Mouse (Mus musculus) limb, embryonic 10.5 days (tissue): ENCODE data around the gene Dlg2. TPM values are rescaled to one million over a fixed set of nuclear protein-coding genes. Genes with fewer than 3 reads are reported as not detected.
A peak's percentile ranks its signal among the peaks of the same experiment; 100 is the strongest.

Experiments used
- DNase-seq: peaks from one replicate; pipeline ENCODE4 v3.0.0-alpha.2; 2017; ENCODE audit warnings: low spot score
- H3K27ac ChIP-seq: fragments of 300-500 bp; sonication (generic); 2 replicates; pipeline ENCODE4 v1.5.1; 2016; ENCODE audit warnings: mild to moderate bottlenecking
- H3K27me3 ChIP-seq: fragments of 300-500 bp; sonication (generic); 2 replicates; pipeline ENCODE4 v1.6.1; 2016; ENCODE audit warnings: low read depth, mild to moderate bottlenecking; ENCODE audit not compliant: poor library complexity, severe bottlenecking
- H3K36me3 ChIP-seq: fragments of 300-500 bp; sonication (generic); 2 replicates; pipeline ENCODE4 v1.6.1; 2016; ENCODE audit warnings: mild to moderate bottlenecking, moderate library complexity
- H3K4me1 ChIP-seq: fragments of 300-500 bp; sonication (generic); 2 replicates; pipeline ENCODE4 v1.6.1; 2016
- H3K4me3 ChIP-seq: fragments of 300-500 bp; sonication (generic); 2 replicates; pipeline ENCODE4 v1.5.1; 2016; ENCODE audit warnings: mild to moderate bottlenecking, moderate library complexity
- H3K9me3 ChIP-seq: fragments of 300-500 bp; sonication (generic); replicated peaks from 2 replicates; pipeline ENCODE4 v1.6.1; 2016; ENCODE audit warnings: mild to moderate bottlenecking
- WGBS: fragments of 180-500 bp; shearing (Covaris S2); methylation state at CpG from one replicate; pipeline ENCODE4 v1.1.7; 2016; 5-methylcytosine and 5-hydroxymethylcytosine counted together
- polyA plus RNA-seq: library from polyadenylated mRNA; unstranded; fragments of >200 nt; fragmentation: Nextera tagmentation; extraction: Ambion mirVana; gene quantifications from 2 replicates; pipeline ENCODE4 v1.2.1, GENCODE M21; 2016

Gene Dlg2
- polyA plus RNA-seq, 1 experiment from 2014 or later = 0.53 TPM

- no peaks in the 10 kb centered on the region for H3K36me3 ChIP-seq
- no peak for DNase-seq
- H3K4me3 ChIP-seq = no peak overlapping the region
- no peaks in the 10 kb centered on the region for H3K4me1 ChIP-seq
- no peaks in the 10 kb centered on the region for H3K27me3 ChIP-seq
- WGBS = 89% methylated on average over 1 of the region's 1 CpGs
- no peaks in the 10 kb centered on the region for H3K9me3 ChIP-seq
- H3K27ac ChIP-seq = no peak overlapping the region
Measured at GRCm38 (mm10) chr7:91972970-91973369, 1496.5 kb downstream of the Dlg2 start.

GRCm38 (mm10) chr7:92003769-92004455 is 1527.4 kb downstream of the Dlg2 start:
- Histone ChIP-seq H3K4me1 (no peaks in the 10 kb centered on the region), H3K36me3 (no peaks in the 10 kb centered on the region), H3K27me3 (no peaks in the 10 kb centered on the region), H3K4me3 (no peak overlapping the region), H3K27ac (no peak overlapping the region), H3K9me3 (no peaks in the 10 kb centered on the region)
- no peak for DNase-seq
- 91% methylated on average over 5 of the region's 5 CpGs for WGBS

GRCm38 (mm10) chr7:92005681-92006425 is 1529.4 kb downstream of the Dlg2 start:
- no peak for DNase-seq
- no peaks in the 10 kb centered on the region for H3K36me3 ChIP-seq
- H3K27ac ChIP-seq = no peak overlapping the region
- H3K4me1 ChIP-seq = no peaks in the 10 kb centered on the region
- H3K27me3 ChIP-seq = no peaks in the 10 kb centered on the region
- no peaks in the 10 kb centered on the region for H3K9me3 ChIP-seq
- no peak overlapping the region for H3K4me3 ChIP-seq
- WGBS = 84% methylated on average over 4 of the region's 4 CpGs

GRCm38 (mm10) chr7:92008702-92009101 is 1532.2 kb downstream of the Dlg2 start:
- DNase-seq = no peak
- no peaks in the 10 kb centered on the region for H3K9me3 ChIP-seq
- H3K4me1 ChIP-seq = no peaks in the 10 kb centered on the region
- WGBS = 86% methylated on average over 1 of the region's 1 CpGs
- H3K27me3 ChIP-seq = no peaks in the 10 kb centered on the region
- H3K36me3 ChIP-seq = no peaks in the 10 kb centered on the region
- H3K27ac ChIP-seq = no peak overlapping the region
- no peak overlapping the region for H3K4me3 ChIP-seq

- DNase-seq = no peak
- no peaks in the 10 kb centered on the region for H3K9me3 ChIP-seq
- no peak overlapping the region for H3K27ac ChIP-seq
- H3K4me1 ChIP-seq = no peaks in the 10 kb centered on the region
- WGBS = 87% methylated on average over 1 of the region's 1 CpGs
- no peaks in the 10 kb centered on the region for H3K36me3 ChIP-seq
- H3K4me3 ChIP-seq = no peak overlapping the region
- H3K27me3 ChIP-seq = no peaks in the 10 kb centered on the region
Measured at GRCm38 (mm10) chr7:92024928-92025327, 1548.5 kb downstream of the Dlg2 start.

GRCm38 (mm10) chr7:92025465-92026056 is 1549.1 kb downstream of the Dlg2 start:
- H3K36me3 ChIP-seq = no peaks in the 10 kb centered on the region
- DNase-seq = no peak
- H3K4me1 ChIP-seq = no peaks in the 10 kb centered on the region
- WGBS = 80% methylated on average over 2 of the region's 2 CpGs
- no peaks in the 10 kb centered on the region for H3K9me3 ChIP-seq
- no peak overlapping the region for H3K27ac ChIP-seq
- H3K4me3 ChIP-seq = no peak overlapping the region
- no peaks in the 10 kb centered on the region for H3K27me3 ChIP-seq

GRCm38 (mm10) chr7:92027049-92027448 is 1550.6 kb downstream of the Dlg2 start:
- peak; percentile 85 for DNase-seq
- H3K27me3 ChIP-seq = no peaks in the 10 kb centered on the region
- no peak overlapping the region for H3K27ac ChIP-seq
- H3K36me3 ChIP-seq = no peaks in the 10 kb centered on the region
- no peaks in the 10 kb centered on the region for H3K4me1 ChIP-seq
- 44% methylated on average over 7 of the region's 7 CpGs for WGBS
- no peaks in the 10 kb centered on the region for H3K9me3 ChIP-seq
- H3K4me3 ChIP-seq = no peak overlapping the region

- no peaks in the 10 kb centered on the region for H3K4me1 ChIP-seq
- WGBS = 98% methylated on average over 2 of the region's 2 CpGs
- no peak overlapping the region for H3K4me3 ChIP-seq
- DNase-seq = no peak
- no peaks in the 10 kb centered on the region for H3K9me3 ChIP-seq
- H3K36me3 ChIP-seq = no peaks in the 10 kb centered on the region
- no peaks in the 10 kb centered on the region for H3K27me3 ChIP-seq
- no peak overlapping the region for H3K27ac ChIP-seq
Measured at GRCm38 (mm10) chr7:92034256-92034655, 1557.8 kb downstream of the Dlg2 start.

GRCm38 (mm10) chr7:92040187-92040586 is 1563.7 kb downstream of the Dlg2 start:
- H3K4me3 ChIP-seq = no peak overlapping the region
- no peaks in the 10 kb centered on the region for H3K9me3 ChIP-seq
- H3K27ac ChIP-seq = no peak overlapping the region
- DNase-seq = no peak
- H3K36me3 ChIP-seq = no peaks in the 10 kb centered on the region
- no peaks in the 10 kb centered on the region for H3K4me1 ChIP-seq
- H3K27me3 ChIP-seq = no peaks in the 10 kb centered on the region

- Histone ChIP-seq H3K27ac (no peak overlapping the region), H3K9me3 (no peaks in the 10 kb centered on the region), H3K4me1 (no peaks in the 10 kb centered on the region), H3K4me3 (no peak overlapping the region), H3K36me3 (no peaks in the 10 kb centered on the region), H3K27me3 (no peaks in the 10 kb centered on the region)
- no peak for DNase-seq
- WGBS = 80% methylated on average over 2 of the region's 2 CpGs
Measured at GRCm38 (mm10) chr7:92040785-92041411, 1564.4 kb downstream of the Dlg2 start.

GRCm38 (mm10) chr7:92044966-92045365 is 1568.5 kb downstream of the Dlg2 start:
- no peak for DNase-seq
- WGBS = 88% methylated on average over 1 of the region's 1 CpGs
- H3K27me3 ChIP-seq = no peaks in the 10 kb centered on the region

GRCm38 (mm10) chr7:92047271-92047670 is 1570.8 kb downstream of the Dlg2 start:
- no peak for DNase-seq
- H3K27me3 ChIP-seq = no peaks in the 10 kb centered on the region
- WGBS = 50% methylated on average over 2 of the region's 2 CpGs

More at GRCm38 (mm10) chr7:92044966-92045365, 1568.5 kb downstream of the Dlg2 start:
- no peak overlapping the region for H3K27ac ChIP-seq
- H3K9me3 ChIP-seq = no peaks in the 10 kb centered on the region
- no peak overlapping the region for H3K4me3 ChIP-seq
- no peaks in the 10 kb centered on the region for H3K36me3 ChIP-seq
- no peaks in the 10 kb centered on the region for H3K4me1 ChIP-seq

GRCm38 (mm10) chr7:92048876-92049275 is 1572.4 kb downstream of the Dlg2 start:
- Histone ChIP-seq H3K27me3 (no peaks in the 10 kb centered on the region), H3K4me1 (no peaks in the 10 kb centered on the region), H3K27ac (no peak overlapping the region), H3K36me3 (no peaks in the 10 kb centered on the region), H3K4me3 (no peak overlapping the region), H3K9me3 (no peaks in the 10 kb centered on the region)
- no peak for DNase-seq
- WGBS = 81% methylated on average over 1 of the region's 1 CpGs

More at GRCm38 (mm10) chr7:92047271-92047670, 1570.8 kb downstream of the Dlg2 start:
- H3K4me3 ChIP-seq = no peak overlapping the region
- H3K4me1 ChIP-seq = no peaks in the 10 kb centered on the region
- no peak overlapping the region for H3K27ac ChIP-seq
- H3K9me3 ChIP-seq = no peaks in the 10 kb centered on the region
- no peaks in the 10 kb centered on the region for H3K36me3 ChIP-seq
